Mouse (Mus musculus) heart, postnatal 14 days (tissue): ENCODE data around the gene Gmfg. TPM values are rescaled to one million over a fixed set of nuclear protein-coding genes. Genes with fewer than 3 reads are reported as not detected.

ENCODE experiments used
- DNase-seq, 2 experiments: peaks; one replicate each; pipeline ENCODE4 v3.0.0; 2021 to 2022
- intact Hi-C: fragments of 180-260 bp; cut with DNase I; formaldehyde crosslinking; loops from one replicate; pipeline ENCODE4 v1.15.1; 2025
- long read RNA-seq, 2 experiments: library from polyadenylated mRNA; stranded (forward); transcript quantifications; one replicate each; pipeline ENCODE4 v2.0.0; 2021
- total RNA-seq, 2 experiments: library from RNA; stranded (reverse); gene quantifications; 2 replicates each; pipeline ENCODE4 v1.2.3; 2021

Gene Gmfg
- 10 to 100 TPM in 1 of 2 experiments, 1 to 10 TPM in 1; 8.1 to 18.8 TPM for total RNA-seq
- long read RNA-seq, experiment 1, transcript Gmfg-201 (7 exons, 637 nt), result major isoform, 5 of 7 reads
- long read RNA-seq, experiment 1, partial matches to known transcripts, result 1 of 7 reads
- long read RNA-seq, experiment 1, other reads (novel, unspliced or antisense), result 0 of 7 reads
- long read RNA-seq, experiment 2, partial matches to known transcripts, result 0 of 2 reads
- long read RNA-seq, experiment 2, other reads (novel, unspliced or antisense), result 0 of 2 reads

DNA sequence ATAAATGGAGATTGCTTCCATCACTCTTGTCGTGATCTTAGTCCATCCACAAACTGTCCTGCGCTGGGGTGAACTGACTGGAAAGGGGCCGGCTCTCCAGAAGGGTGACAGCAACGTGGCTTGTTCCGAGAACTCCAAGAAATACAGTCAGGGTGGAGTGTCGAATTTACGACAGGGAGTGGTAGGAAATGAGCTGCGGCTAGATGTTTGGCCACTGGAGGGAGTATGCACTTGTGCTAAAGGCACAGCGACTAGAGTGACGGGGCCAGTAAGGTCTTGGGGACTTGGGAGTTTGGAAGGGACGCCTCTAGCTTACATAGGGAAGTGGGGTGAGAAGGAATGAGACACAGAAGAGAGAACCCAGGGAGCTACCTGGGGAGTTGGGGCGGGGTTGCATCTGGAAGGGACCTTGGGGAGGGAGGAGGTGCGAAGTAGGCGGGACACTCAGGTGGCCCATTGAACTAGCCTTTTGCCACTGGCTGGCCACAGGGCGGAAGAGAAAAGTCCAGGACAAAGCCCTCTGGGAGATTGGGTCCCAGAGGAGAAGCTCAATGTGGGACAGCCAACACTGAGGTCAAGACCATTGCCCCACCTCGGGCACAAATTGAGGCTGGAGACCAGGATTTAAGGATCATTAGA, at the start of gene Gmfg:
Gene Gmfg, plus strand, starts transcription at position 516 of the 639 bp plus-strand sequence.
- peak; percentile 73 to 79 for DNase-seq
- intact Hi-C loops, result no loop called here

- intact Hi-C loops, result no loop called here
- no peak for DNase-seq
Measured at GRCm38 (mm10) chr7:28390331-28390730, 46.9 kb upstream of the Gmfg start.

- intact Hi-C loops, result no loop called here
- DNase-seq, result peak; percentile 92 to 94
Measured at GRCm38 (mm10) chr7:28392429-28393271, 44.6 kb upstream of the Gmfg start, which contains the start of the genes Med29 and Paf1. Gene Med29, minus strand, starts transcription at chr7:28392708. Gene Paf1, plus strand, starts transcription at chr7:28392951.

DNA sequence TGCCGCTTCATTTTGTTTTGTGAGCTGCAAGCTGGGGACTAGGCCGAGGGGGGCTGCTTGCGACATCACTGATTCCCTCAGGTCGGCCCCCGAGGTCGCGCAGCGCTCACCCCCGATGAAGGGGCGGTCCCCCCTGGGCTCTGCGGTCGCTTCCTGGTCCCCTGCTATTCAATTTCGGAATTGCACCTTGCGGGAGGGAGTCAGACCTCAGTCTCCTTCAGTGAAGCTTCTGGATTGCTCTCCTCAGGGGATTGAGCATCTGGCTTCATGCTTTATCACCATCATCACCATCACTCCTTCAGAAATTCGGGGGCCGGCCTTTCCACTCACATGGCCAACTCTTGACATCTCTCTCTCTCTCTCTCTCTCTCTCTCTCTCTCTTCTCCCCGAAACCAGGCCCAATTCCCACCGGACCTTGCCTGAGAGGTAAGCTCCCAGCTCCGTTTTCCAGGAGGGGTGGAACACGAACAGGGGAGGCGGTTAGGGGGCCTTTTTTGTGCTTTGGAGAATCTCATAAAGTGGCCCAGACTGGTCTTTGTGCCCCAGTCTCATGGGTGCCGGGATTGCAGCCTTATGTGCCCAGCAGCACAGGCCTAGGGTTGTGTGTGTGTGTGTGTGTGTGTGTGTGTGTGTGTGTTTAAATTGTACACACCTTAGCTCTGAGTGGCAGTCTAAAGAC, 43.8 kb upstream of the Gmfg start:
- no peak for DNase-seq
- intact Hi-C loops, result no loop called here

GRCm38 (mm10) chr7:28395425-28395824, 41.8 kb upstream of the Gmfg start:
- no peak for DNase-seq
- intact Hi-C loops, result no loop called here

DNA sequence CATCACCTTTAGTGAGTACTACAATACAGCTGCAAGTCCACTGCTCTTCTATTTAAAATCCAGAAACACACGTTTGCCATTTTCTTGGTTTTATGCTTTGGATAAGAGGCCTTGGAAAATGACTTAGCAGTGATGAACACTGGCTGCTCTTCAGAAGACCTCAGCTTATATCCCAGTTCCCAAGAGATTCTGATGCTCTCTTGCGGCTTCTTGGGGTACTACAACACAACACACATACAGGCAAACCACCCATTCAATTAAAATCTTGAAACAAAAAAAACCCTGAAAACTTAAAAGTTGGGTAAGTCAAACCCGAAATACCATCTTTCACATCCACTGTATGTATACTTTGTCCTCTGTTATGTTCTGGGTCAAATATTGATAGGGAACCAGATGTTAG, 39.2 kb upstream of the Gmfg start:
- peak in 1 of 2 experiments; percentile 51 for DNase-seq
- intact Hi-C loops, result loop anchor here (2.0 kb wide), 1 partner anchor 37 kb away; no protein-coding TSS in a partner anchor

DNA sequence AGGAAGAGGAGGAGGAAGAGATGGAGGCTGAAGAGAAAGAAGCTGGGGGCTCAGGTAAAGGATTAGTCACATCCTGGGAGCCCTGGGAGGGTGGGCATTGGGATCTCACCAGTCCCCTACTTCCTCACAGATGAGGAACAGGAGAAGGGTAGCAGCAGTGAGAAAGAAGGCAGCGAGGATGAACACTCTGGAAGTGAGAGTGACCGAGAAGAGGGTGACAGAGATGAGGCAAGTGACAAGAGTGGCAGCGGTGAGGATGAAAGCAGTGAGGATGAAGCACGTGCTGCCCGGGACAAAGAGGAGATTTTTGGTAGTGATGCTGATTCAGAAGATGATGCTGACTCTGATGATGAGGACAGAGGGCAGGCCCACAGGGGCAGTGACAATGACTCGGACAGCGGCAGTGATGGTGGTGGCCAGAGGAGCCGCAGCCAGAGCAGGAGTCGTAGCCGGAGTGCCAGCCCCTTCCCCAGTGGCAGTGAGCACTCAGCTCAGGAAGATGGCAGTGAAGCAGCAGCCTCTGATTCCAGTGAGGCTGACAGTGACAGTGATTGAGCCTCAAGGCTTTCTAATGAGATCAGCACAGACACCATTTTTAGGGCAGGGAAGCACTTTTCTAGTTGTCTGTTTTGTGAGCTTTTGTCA, 38.4 kb upstream of the Gmfg start:
- DNase-seq, result no peak
- intact Hi-C loops, result no loop called here

GRCm38 (mm10) chr7:28401030-28401429, 36.2 kb upstream of the Gmfg start:
- intact Hi-C loops, result no loop called here
- DNase-seq, result no peak

GRCm38 (mm10) chr7:28401942-28402341, 35.3 kb upstream of the Gmfg start:
- intact Hi-C loops, result no loop called here
- DNase-seq, result no peak

- peak; percentile 73 to 80 for DNase-seq
- intact Hi-C loops, result no loop called here
Measured at GRCm38 (mm10) chr7:28410841-28411475, 26.3 kb upstream of the Gmfg start.

- no peak for DNase-seq
- intact Hi-C loops, result no loop called here
Measured at GRCm38 (mm10) chr7:28412826-28413225, 24.4 kb upstream of the Gmfg start.

DNA sequence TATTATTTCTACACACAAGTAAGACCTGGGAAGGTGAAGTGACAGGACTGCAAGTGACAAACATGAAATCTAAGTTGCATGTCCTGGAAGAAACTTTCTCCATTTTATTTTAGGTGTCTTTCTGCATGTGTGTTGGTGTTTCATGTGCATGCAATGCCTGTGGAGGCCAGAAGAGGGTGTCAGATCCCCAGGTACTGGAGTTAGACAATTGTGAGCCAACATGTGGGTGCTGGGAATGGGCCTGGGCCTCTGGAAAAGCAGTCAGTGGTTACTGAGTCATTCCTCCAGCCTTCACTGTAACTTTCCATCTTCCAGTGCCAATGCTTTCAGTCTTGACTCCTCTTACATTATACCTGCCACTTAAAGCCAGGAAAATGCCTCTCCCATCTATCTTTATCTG, 19.9 kb upstream of the Gmfg start:
- DNase-seq, result no peak

DNA sequence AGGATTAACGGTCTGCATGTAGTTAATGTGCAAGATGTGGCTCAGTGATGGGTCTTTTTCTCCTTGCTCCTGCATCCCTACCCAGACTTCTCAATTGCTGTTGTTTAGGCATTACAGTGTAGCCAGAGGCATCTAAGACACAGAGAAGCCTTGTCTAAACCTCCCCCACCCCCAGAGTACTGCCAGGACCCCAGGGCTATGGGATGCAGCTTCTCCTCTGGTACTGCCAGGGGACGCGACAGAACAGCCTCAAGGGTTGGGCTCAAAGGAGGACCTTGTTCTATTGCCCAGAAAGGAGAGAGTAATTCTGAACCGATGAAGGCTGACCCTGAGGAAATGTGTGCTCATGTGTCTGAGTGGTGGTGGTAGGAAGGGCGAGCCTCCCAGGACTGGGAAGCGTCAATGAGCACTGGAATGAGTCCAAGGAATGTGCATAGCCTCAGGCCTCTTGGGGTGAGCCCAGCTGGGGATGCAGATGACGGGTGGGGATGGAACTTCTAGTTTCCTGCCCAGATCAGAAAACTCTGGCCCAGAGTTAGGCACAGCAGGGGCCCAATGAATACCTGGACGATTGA, 19.1 kb upstream of the Gmfg start:
- intact Hi-C loops, result no loop called here
- peak; percentile 68 to 78 for DNase-seq

More for the DNA sequence above, 19.9 kb upstream of the Gmfg start:
- intact Hi-C loops, result no loop called here

DNA sequence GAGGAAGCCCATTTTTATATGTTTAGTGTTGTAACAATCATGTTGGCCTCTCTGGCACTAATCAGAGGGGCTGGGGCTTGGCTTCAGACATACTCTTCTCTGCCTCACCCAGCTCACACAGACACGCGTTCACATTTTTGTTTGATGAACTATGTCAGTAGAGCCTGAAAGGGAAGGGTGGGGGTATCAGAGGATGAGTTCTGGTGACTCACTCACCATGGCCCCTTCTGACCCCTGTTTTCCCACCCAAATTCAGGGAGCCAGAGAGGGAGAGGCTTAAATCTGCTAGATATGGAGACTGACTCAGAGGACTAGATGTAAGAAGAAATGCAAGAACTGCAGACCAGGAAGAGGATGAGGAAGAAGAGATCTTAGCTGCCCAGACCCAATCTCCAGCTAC, 17.8 kb upstream of the Gmfg start:
- peak in 1 of 2 experiments; percentile 14 for DNase-seq
- intact Hi-C loops, result no loop called here

GRCm38 (mm10) chr7:28423018-28423417, 14.2 kb upstream of the Gmfg start:
- no peak for DNase-seq
- intact Hi-C loops, result no loop called here

- peak in 1 of 2 experiments; percentile 23 for DNase-seq
- intact Hi-C loops, result no loop called here
Measured at GRCm38 (mm10) chr7:28427738-28428137, 9.5 kb upstream of the Gmfg start.

GRCm38 (mm10) chr7:28430512-28430911, 6.7 kb upstream of the Gmfg start:
- DNase-seq, result no peak
- intact Hi-C loops, result no loop called here

DNA sequence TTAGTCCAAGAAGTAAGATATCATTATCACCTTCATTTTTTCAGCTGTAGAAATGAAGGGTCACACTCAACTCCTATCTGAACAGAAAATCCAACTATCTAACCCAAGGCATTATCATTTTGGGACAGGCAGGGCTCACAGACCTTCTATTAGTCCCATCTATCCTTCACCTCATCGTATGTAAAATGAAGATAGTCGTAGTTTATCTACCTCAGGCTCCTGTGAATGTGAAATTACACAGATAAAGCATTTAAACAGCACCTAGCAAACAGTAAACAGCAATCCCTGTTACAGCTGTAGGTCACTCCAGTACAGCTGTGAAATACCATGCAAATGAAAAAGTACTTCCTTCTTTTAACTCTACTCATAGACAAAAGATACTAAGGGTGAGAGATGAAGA, 5.0 kb upstream of the Gmfg start:
- intact Hi-C loops, result no loop called here
- no peak for DNase-seq

- intact Hi-C loops, result loop anchor here (2.0 kb wide), 1 partner anchor 39 kb away; no protein-coding TSS in a partner anchor
- peak; percentile 30 to 32 for DNase-seq
Measured at GRCm38 (mm10) chr7:28435660-28436259, 1.5 kb upstream of the Gmfg start.
